33 mouse cellular contexts compared by ENCODE assay signal in the genomic region with DNA sequence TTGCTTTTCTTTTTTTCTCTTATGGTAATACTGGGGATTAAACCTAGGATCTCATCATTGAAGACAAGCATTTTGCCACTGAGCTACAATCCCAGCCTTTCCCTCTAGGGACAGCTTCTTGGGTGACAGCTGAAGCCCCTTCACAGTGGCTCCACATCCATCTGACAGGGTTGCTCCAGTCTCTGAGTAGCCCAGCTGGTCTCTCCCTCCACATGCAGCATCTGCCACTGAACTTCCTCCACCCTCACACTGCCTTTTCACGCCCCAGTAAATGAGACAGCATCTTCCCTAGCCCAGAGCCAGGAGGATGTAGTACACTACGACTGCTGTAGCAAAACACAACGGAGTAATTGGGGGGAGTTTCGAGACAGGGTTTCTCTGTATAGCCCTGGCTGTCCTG. TPM values are rescaled to one million over a fixed set of nuclear protein-coding genes. Genes with fewer than 3 reads are reported as not detected.
"Had no signal": no experiment of that assay in that cellular context is flagged by ENCODE, and none has a peak within 500 bp of the region (broad histone marks: within the 10 kb centered on the region; RNA-seq: fewer than 3 reads in every experiment).

No protein-coding gene starts in this region.

- H3K9me3 ChIP-seq: limb, embryonic 12.5 days; limb, embryonic 15.5 days; midbrain, embryonic 15.5 days had no signal

- H3K4me2 ChIP-seq: limb, embryonic 12.5 days; limb, embryonic 15.5 days; liver, embryonic 11.5 days; lung, embryonic 14.5 days; midbrain, embryonic 11.5 days; midbrain, embryonic 15.5 days had no signal

- H3K9ac ChIP-seq: limb, embryonic 12.5 days; limb, embryonic 15.5 days; liver, embryonic 14.5 days; liver, postnatal 0 days; lung, embryonic 14.5 days; midbrain, embryonic 15.5 days had no signal

- DNase-seq: kidney, adult 18-20 months; kidney, adult 9 months; kidney, postnatal 14 days; kidney, postnatal 4 days; layer of hippocampus, adult 9-11 months; left cerebral cortex, postnatal 4 days; liver, postnatal 0 days; lung, embryonic 14.5 days; right cerebral cortex, postnatal 25 days; thymus, adult 18-20 months; thymus, postnatal 36 days had no signal

- ATAC-seq: intestine, embryonic 16.5 days; liver, postnatal 0 days; lung, postnatal 0 days; midbrain, embryonic 15.5 days had no signal

- H3K36me3 ChIP-seq: limb, embryonic 12.5 days; limb, embryonic 15.5 days; midbrain, embryonic 15.5 days had no signal

- H3K27me3 ChIP-seq: limb, embryonic 12.5 days; limb, embryonic 15.5 days; midbrain, embryonic 15.5 days had no signal

- H3K27ac ChIP-seq: limb, embryonic 12.5 days; limb, embryonic 15.5 days; liver, embryonic 14.5 days; macrophage; midbrain, embryonic 15.5 days had no signal

- H3K4me3 ChIP-seq: limb, embryonic 12.5 days; limb, embryonic 15.5 days; midbrain, embryonic 15.5 days; myocyte had no signal

- H3K4me1 ChIP-seq: limb, embryonic 12.5 days; limb, embryonic 15.5 days; midbrain, embryonic 15.5 days had no signal

RNA-seq across cellular contexts. Expression of a gene that starts 57.9 kb away (rescaled TPM):
- total RNA-seq: layer of hippocampus, adult 18-20 months; layer of hippocampus, postnatal 25 days; megakaryocyte-erythroid progenitor cell, adult 5-6 weeks; monocyte, adult 5-6 weeks had no signal
- polyA plus RNA-seq: limb, embryonic 12.5 days; limb, embryonic 15.5 days; liver, embryonic 11.5 days; liver, embryonic 14.5 days; liver, postnatal 0 days; lung, embryonic 14.5 days; macrophage; midbrain, embryonic 11.5 days; myocyte; neural tube, embryonic 11.5 days; neural tube, embryonic 14.5 days; stomach, embryonic 16.5 days had no signal

RNA-seq across cellular contexts. Expression of a gene that starts 58.0 kb away (rescaled TPM):
- total RNA-seq: layer of hippocampus, adult 18-20 months; layer of hippocampus, postnatal 25 days; left cerebral cortex, adult 8-10 months; left cerebral cortex, postnatal 14 days; left cerebral cortex, postnatal 4 days; megakaryocyte-erythroid progenitor cell, adult 5-6 weeks; monocyte, adult 5-6 weeks had no signal
- polyA plus RNA-seq: intestine, embryonic 16.5 days; kidney, embryonic 16.5 days; limb, embryonic 12.5 days; limb, embryonic 15.5 days; liver, embryonic 11.5 days; liver, embryonic 14.5 days; liver, postnatal 0 days; lung, embryonic 14.5 days; lung, postnatal 0 days; macrophage; midbrain, embryonic 11.5 days; midbrain, embryonic 15.5 days; myocyte; neural tube, embryonic 11.5 days; neural tube, embryonic 14.5 days; spleen, adult 2 months; stomach, embryonic 16.5 days; urinary bladder, adult 2 months had no signal
